Mouse (Mus musculus) kidney, embryonic 15.5 days (tissue): ENCODE measurements at regions not wholly inside any gene's neighbourhood (a gene's known extent, or its start where the extent isn't known, plus 50 kb on each side); places are given as distances from the start of the nearest gene placed in this dataset.

Experiments used
- ATAC-seq: fragments of 200-750 bp; cut with Nextera tagmentation; replicated peaks from 2 replicates; pipeline ENCODE4 v1.8.0; 2017; ENCODE audit warnings: moderate TSS enrichment; ENCODE audit not compliant: low FRiP score
- H3K27ac ChIP-seq: fragments of 300-500 bp; sonication (generic); 2 replicates; pipeline ENCODE4 v1.5.1; 2015; ENCODE audit warnings: mild to moderate bottlenecking, inconsistent platforms
- H3K27me3 ChIP-seq: fragments of 300-500 bp; sonication (generic); 2 replicates; pipeline ENCODE4 v1.6.1; 2015; ENCODE audit warnings: inconsistent platforms
- H3K36me3 ChIP-seq: fragments of 300-500 bp; sonication (generic); 2 replicates; pipeline ENCODE4 v1.6.1; 2015; ENCODE audit warnings: inconsistent platforms
- H3K4me1 ChIP-seq: fragments of 300-500 bp; sonication (generic); 2 replicates; pipeline ENCODE4 v1.6.1; 2015; ENCODE audit warnings: inconsistent platforms
- H3K4me2 ChIP-seq: fragments of 300-500 bp; sonication (generic); 2 replicates; pipeline ENCODE4 v1.6.1; 2015; ENCODE audit warnings: moderate library complexity, mild to moderate bottlenecking, inconsistent platforms
- H3K4me3 ChIP-seq: fragments of 300-500 bp; sonication (generic); replicated peaks from 2 replicates; pipeline ENCODE4 v1.5.1; 2015; ENCODE audit warnings: mild to moderate bottlenecking, inconsistent platforms
- H3K9ac ChIP-seq: fragments of 300-500 bp; sonication (generic); 2 replicates; pipeline ENCODE4 v1.6.1; 2015; ENCODE audit warnings: mild to moderate bottlenecking, inconsistent platforms
- H3K9me3 ChIP-seq: fragments of 300-500 bp; sonication (generic); replicated peaks from 2 replicates; pipeline ENCODE4 v1.6.1; 2016; ENCODE audit warnings: inconsistent platforms
- WGBS: fragments of 180-500 bp; shearing (Covaris S2); methylation state at CpG from one replicate; pipeline ENCODE4 v1.1.7; 2015; ENCODE audit warnings: mixed read lengths; 5-methylcytosine and 5-hydroxymethylcytosine counted together

GRCm38 (mm10) chr11:17468431-17469165, 211.2 kb downstream of the C1d start:
- Histone ChIP-seq H3K4me1 (no peaks in the 10 kb centered on the region), H3K27ac (no peak overlapping the region), H3K4me2 (no peak overlapping the region), H3K4me3 (no peak overlapping the region), H3K9ac (no peak overlapping the region), H3K36me3 (no peaks in the 10 kb centered on the region), H3K9me3 (no peaks in the 10 kb centered on the region), H3K27me3 (no peaks in the 10 kb centered on the region)
- 83% methylated on average over 2 of the region's 2 CpGs for WGBS
- no peak for ATAC-seq

GRCm38 (mm10) chr11:17481436-17481996, 224.1 kb downstream of the C1d start:
- Histone ChIP-seq H3K4me3 (no peak overlapping the region), H3K4me1 (no peaks in the 10 kb centered on the region), H3K27ac (no peak overlapping the region), H3K9ac (no peak overlapping the region), H3K4me2 (no peak overlapping the region), H3K9me3 (no peaks in the 10 kb centered on the region), H3K36me3 (no peaks in the 10 kb centered on the region), H3K27me3 (no peaks in the 10 kb centered on the region)
- 58% methylated on average over 4 of the region's 4 CpGs for WGBS
- ATAC-seq, result no peak

- no peak overlapping the region for H3K9ac ChIP-seq
- WGBS, result 70% methylated on average over 3 of the region's 3 CpGs
- H3K27ac ChIP-seq, result no peak overlapping the region
- no peaks in the 10 kb centered on the region for H3K4me1 ChIP-seq
- H3K27me3 ChIP-seq, result no peaks in the 10 kb centered on the region
- H3K4me2 ChIP-seq, result no peak overlapping the region
- no peak for ATAC-seq
- no peaks in the 10 kb centered on the region for H3K9me3 ChIP-seq
- no peak overlapping the region for H3K4me3 ChIP-seq
- H3K36me3 ChIP-seq, result no peaks in the 10 kb centered on the region
These were observed 226.6 kb downstream of the C1d start for GRCm38 (mm10) chr11:17483849-17484441.

- no peak overlapping the region for H3K27ac ChIP-seq
- H3K27me3 ChIP-seq, result no peaks in the 10 kb centered on the region
- no peaks in the 10 kb centered on the region for H3K4me1 ChIP-seq
- H3K36me3 ChIP-seq, result no peaks in the 10 kb centered on the region
- no peak overlapping the region for H3K9ac ChIP-seq
- no peak overlapping the region for H3K4me2 ChIP-seq
- H3K4me3 ChIP-seq, result no peak overlapping the region
- WGBS, result 67% methylated on average over 14 of the region's 14 CpGs
- no peak for ATAC-seq
- H3K9me3 ChIP-seq, result no peaks in the 10 kb centered on the region
These were observed 244.0 kb downstream of the C1d start for GRCm38 (mm10) chr11:17501120-17502043.

- no peaks in the 10 kb centered on the region for H3K36me3 ChIP-seq
- ATAC-seq, result no peak
- no peaks in the 10 kb centered on the region for H3K27me3 ChIP-seq
- no peaks in the 10 kb centered on the region for H3K9me3 ChIP-seq
- no peak overlapping the region for H3K9ac ChIP-seq
- H3K27ac ChIP-seq, result no peak overlapping the region
- 87% methylated on average over 7 of the region's 7 CpGs for WGBS
- no peak overlapping the region for H3K4me2 ChIP-seq
- H3K4me3 ChIP-seq, result no peak overlapping the region
- H3K4me1 ChIP-seq, result no peaks in the 10 kb centered on the region
These were observed 244.7 kb downstream of the C1d start for GRCm38 (mm10) chr11:17502052-17502451.

GRCm38 (mm10) chr11:17522220-17522919, 265.0 kb downstream of the C1d start:
- H3K36me3 ChIP-seq, result no peaks in the 10 kb centered on the region
- no peaks in the 10 kb centered on the region for H3K27me3 ChIP-seq
- 0 out of 2 replicates have a peak, but pooled peaks have one; percentile 73 for ATAC-seq
- peaks cover 9% of the 10 kb centered on the region for H3K4me1 ChIP-seq
- H3K27ac ChIP-seq, result 0 out of 2 replicates have a peak overlapping the region, but pooled peaks have one; percentile 62
- WGBS, result 45% methylated on average over 12 of the region's 12 CpGs
- H3K9me3 ChIP-seq, result no peaks in the 10 kb centered on the region
- no peak overlapping the region for H3K9ac ChIP-seq
- no peak overlapping the region for H3K4me2 ChIP-seq
- no peak overlapping the region for H3K4me3 ChIP-seq

GRCm38 (mm10) chr11:17523329-17523728, 265.9 kb downstream of the C1d start:
- H3K36me3 ChIP-seq, result no peaks in the 10 kb centered on the region
- WGBS, result 79% methylated on average over 4 of the region's 4 CpGs
- no peak overlapping the region for H3K9ac ChIP-seq
- H3K4me3 ChIP-seq, result no peak overlapping the region
- H3K4me2 ChIP-seq, result no peak overlapping the region
- peak overlapping the region; percentile 62; the same call in 1 of the 2 replicates for H3K27ac ChIP-seq
- H3K4me1 ChIP-seq, result peaks cover 9% of the 10 kb centered on the region
- no peaks in the 10 kb centered on the region for H3K27me3 ChIP-seq
- ATAC-seq, result peak; percentile 56; the same call in 1 of the 2 replicates
- H3K9me3 ChIP-seq, result no peaks in the 10 kb centered on the region

- 51% methylated on average over 7 of the region's 7 CpGs for WGBS
- no peak for ATAC-seq
- Histone ChIP-seq H3K27ac (no peak overlapping the region), H3K4me1 (peaks cover 9% of the 10 kb centered on the region), H3K36me3 (no peaks in the 10 kb centered on the region), H3K4me3 (no peak overlapping the region), H3K9ac (no peak overlapping the region), H3K9me3 (no peaks in the 10 kb centered on the region), H3K4me2 (no peak overlapping the region), H3K27me3 (no peaks in the 10 kb centered on the region)
These were observed 267.8 kb downstream of the C1d start for GRCm38 (mm10) chr11:17524985-17525775.

GRCm38 (mm10) chr11:17526476-17526875, 269.1 kb downstream of the C1d start:
- WGBS, result 63% methylated on average over 5 of the region's 5 CpGs
- Histone ChIP-seq H3K27ac (no peak overlapping the region), H3K36me3 (no peaks in the 10 kb centered on the region), H3K4me2 (no peak overlapping the region), H3K9ac (no peak overlapping the region), H3K9me3 (no peaks in the 10 kb centered on the region), H3K4me1 (peaks cover 9% of the 10 kb centered on the region), H3K27me3 (no peaks in the 10 kb centered on the region), H3K4me3 (no peak overlapping the region)
- ATAC-seq, result no peak

GRCm38 (mm10) chr11:17528609-17529008, 271.2 kb downstream of the C1d start:
- Histone ChIP-seq H3K27me3 (no peaks in the 10 kb centered on the region), H3K9me3 (no peaks in the 10 kb centered on the region), H3K4me2 (no peak overlapping the region), H3K9ac (no peak overlapping the region), H3K27ac (no peak overlapping the region), H3K4me1 (0 out of 2 replicates have a peak, but pooled peaks cover 1% of the 10 kb centered on the region), H3K4me3 (no peak overlapping the region), H3K36me3 (no peaks in the 10 kb centered on the region)
- ATAC-seq, result no peak
- WGBS, result 74% methylated on average over 6 of the region's 6 CpGs

GRCm38 (mm10) chr11:17533706-17534105, 276.3 kb downstream of the C1d start:
- no peak overlapping the region for H3K4me2 ChIP-seq
- no peak for ATAC-seq
- no peak overlapping the region for H3K27ac ChIP-seq

More at GRCm38 (mm10) chr11:17533706-17534105, 276.3 kb downstream of the C1d start:
- 88% methylated on average over 3 of the region's 3 CpGs for WGBS
- Histone ChIP-seq H3K36me3 (no peaks in the 10 kb centered on the region), H3K4me3 (no peak overlapping the region), H3K9me3 (no peaks in the 10 kb centered on the region), H3K27me3 (no peaks in the 10 kb centered on the region), H3K4me1 (no peaks in the 10 kb centered on the region), H3K9ac (no peak overlapping the region)
